Mouse (Mus musculus) cerebellum, adult 11 months (tissue): ENCODE measurements around the gene Ttc7b.
A peak's percentile ranks its signal among the peaks of the same experiment; 100 is the strongest.

ENCODE experiments used
- DNase-seq: peaks from one replicate; pipeline ENCODE4 v3.0.0; 2022

Gene Ttc7b

GRCm38 (mm10) chr12:100445686-100446085 lies 74.9 kb downstream of the Ttc7b start:
- DNase-seq, result no peak

- no peak for DNase-seq
Observed at GRCm38 (mm10) chr12:100445271-100445670, 75.4 kb downstream of the Ttc7b start.

- DNase-seq, result no peak
Observed at GRCm38 (mm10) chr12:100444671-100445165, 75.9 kb downstream of the Ttc7b start.

- no peak for DNase-seq
Observed at GRCm38 (mm10) chr12:100443452-100443851, 77.2 kb downstream of the Ttc7b start.

- no peak for DNase-seq
Observed at GRCm38 (mm10) chr12:100441609-100442008, 79.0 kb downstream of the Ttc7b start.

GRCm38 (mm10) chr12:100439883-100440282 lies 80.7 kb downstream of the Ttc7b start:
- DNase-seq, result no peak

- no peak for DNase-seq
Observed at GRCm38 (mm10) chr12:100439145-100439755, 81.4 kb downstream of the Ttc7b start.

- no peak for DNase-seq
Observed at GRCm38 (mm10) chr12:100438509-100438908, 82.1 kb downstream of the Ttc7b start.

- DNase-seq, result no peak
Observed at GRCm38 (mm10) chr12:100437862-100438261, 82.8 kb downstream of the Ttc7b start.

- no peak for DNase-seq
Observed at GRCm38 (mm10) chr12:100435763-100436162, 84.9 kb downstream of the Ttc7b start.

- DNase-seq, result no peak
Observed at GRCm38 (mm10) chr12:100431830-100432229, 88.8 kb downstream of the Ttc7b start.

GRCm38 (mm10) chr12:100429414-100430114 lies 91.1 kb downstream of the Ttc7b start:
- no peak for DNase-seq

- DNase-seq, result no peak
Observed at GRCm38 (mm10) chr12:100428183-100428582, 92.4 kb downstream of the Ttc7b start.

- no peak for DNase-seq
Observed at GRCm38 (mm10) chr12:100426212-100426611, 94.4 kb downstream of the Ttc7b start.

- DNase-seq, result no peak
Observed at GRCm38 (mm10) chr12:100425028-100425427, 95.6 kb downstream of the Ttc7b start.

- DNase-seq, result no peak
Observed at GRCm38 (mm10) chr12:100422286-100422820, 98.3 kb downstream of the Ttc7b start.

- DNase-seq, result peak; percentile 64
Observed at GRCm38 (mm10) chr12:100421538-100421937, 99.1 kb downstream of the Ttc7b start.

GRCm38 (mm10) chr12:100420903-100421302 lies 99.7 kb downstream of the Ttc7b start:
- DNase-seq, result no peak

- DNase-seq, result no peak
Observed at GRCm38 (mm10) chr12:100419946-100420874, 100.4 kb downstream of the Ttc7b start.

- DNase-seq, result no peak
Observed at GRCm38 (mm10) chr12:100415802-100416201, 104.8 kb downstream of the Ttc7b start.

GRCm38 (mm10) chr12:100414717-100415398 lies 105.8 kb downstream of the Ttc7b start:
- no peak for DNase-seq

- no peak for DNase-seq
Observed at GRCm38 (mm10) chr12:100408714-100409113, 111.9 kb downstream of the Ttc7b start.
